Mouse (Mus musculus) stomach, postnatal 0 days (tissue): ENCODE measurements at regions not wholly inside any gene's neighbourhood (a gene's known extent, or its start where the extent isn't known, plus 50 kb on each side); places are given as distances from the start of the nearest gene placed in this dataset.

Experiments used
- CTCF ChIP-seq: IDR thresholded peaks from 2 replicates; pipeline ENCODE4 v1.5.1; 2016; ENCODE audit warnings: antibody characterized with exemption, low read depth, mild to moderate bottlenecking, moderate library complexity
- EP300 ChIP-seq: optimal IDR thresholded peaks from 2 replicates; pipeline ENCODE3; 2016; ENCODE audit warnings: antibody characterized with exemption

GRCm38 (mm10) chr1:166817927-166818326, 136.3 kb upstream of the Fmo9 start:
- TF ChIP-seq CTCF (no peak), EP300 (no peak)
